Mouse (Mus musculus) colon, adult 2 months (tissue): ENCODE measurements around the gene Mef2d. TPM values are rescaled to one million over a fixed set of nuclear protein-coding genes. Genes with fewer than 3 reads are reported as not detected.

Experiments
- polyA plus RNA-seq: library from polyadenylated mRNA; depleted of rRNA; stranded (reverse); fragments of >200 nt; gene quantifications from 2 replicates; pipeline ENCODE4 v1.2.3, GENCODE M21; 2012; rRNA removed

The Mef2d gene
- polyA plus RNA-seq: 96.8 and 113 TPM in 2 replicates

GRCm38 (mm10) chr3:88141787-88142523, at the start of gene Mef2d:
Mef2d (plus strand) TSS chr3:88142372.

Other genes starting within 250 kb of the Mef2d start
- gene Hdgf, start 236.1 kb upstream of the Mef2d start, polyA plus RNA-seq: 71.1 and 78.8 TPM in 2 replicates
- 30.3 and 34.7 TPM in 2 replicates for gene Mrpl24, start 222.9 kb upstream of the Mef2d start, polyA plus RNA-seq
- gene Isg20l2, start 212.1 kb upstream of the Mef2d start, polyA plus RNA-seq: 8.5 and 10.1 TPM in 2 replicates
- 28.7 and 33.5 TPM in 2 replicates for gene Rrnad1, start 211.7 kb upstream of the Mef2d start, polyA plus RNA-seq
- gene Crabp2, start 193.7 kb upstream of the Mef2d start, polyA plus RNA-seq: not detected in 2 replicates
- 1.5 and 1.6 TPM in 2 replicates for gene Nes, start 171.3 kb upstream of the Mef2d start, polyA plus RNA-seq
- 1.8 and 2.2 TPM in 2 replicates for gene Bcan, start 142.1 kb upstream of the Mef2d start, polyA plus RNA-seq
- gene Hapln2, start 114.8 kb upstream of the Mef2d start, polyA plus RNA-seq: not detected in 2 replicates
- 2.9 and 3.4 TPM in 2 replicates for gene Gpatch4, start 99.3 kb upstream of the Mef2d start, polyA plus RNA-seq
- 60.6 and 65.0 TPM in 2 replicates for gene Naxe, start 83.9 kb upstream of the Mef2d start, polyA plus RNA-seq
- gene Ttc24, start 64.1 kb upstream of the Mef2d start, polyA plus RNA-seq: not detected in 2 replicates
- 14.6 and 15.6 TPM in 2 replicates for gene Iqgap3, start 60.4 kb upstream of the Mef2d start, polyA plus RNA-seq
- gene Rhbg, start 112.3 kb downstream of the Mef2d start, polyA plus RNA-seq: 3.8 and 7.4 TPM in 2 replicates
- not detected in 2 replicates for gene Gm38392, start 144.8 kb downstream of the Mef2d start, polyA plus RNA-seq
- gene Tsacc, start 154.6 kb downstream of the Mef2d start, polyA plus RNA-seq: 0.81 and 2.0 TPM in 2 replicates
- 63.1 and 73.8 TPM in 2 replicates for gene Cct3, start 154.7 kb downstream of the Mef2d start, polyA plus RNA-seq
- 181 and 206 TPM in 2 replicates for gene Glmp, start 182.7 kb downstream of the Mef2d start, polyA plus RNA-seq
- gene Tmem79, start 193.8 kb downstream of the Mef2d start, polyA plus RNA-seq: 44.3 and 54.6 TPM in 2 replicates
- gene Smg5, start 193.9 kb downstream of the Mef2d start, polyA plus RNA-seq: 65.8 and 68.6 TPM in 2 replicates
- gene Paqr6, start 222.2 kb downstream of the Mef2d start, polyA plus RNA-seq: 6.7 and 9.3 TPM in 2 replicates
- gene Bglap3, start 230.4 kb downstream of the Mef2d start, polyA plus RNA-seq: 9.1 and 12.0 TPM in 2 replicates
- 2.9 and 4.4 TPM in 2 replicates for gene Bglap2, start 236.3 kb downstream of the Mef2d start, polyA plus RNA-seq
- gene Bglap, start 242.1 kb downstream of the Mef2d start, polyA plus RNA-seq: 2.7 and 6.8 TPM in 2 replicates